Mouse (Mus musculus): ENCODE measurements around the gene Rab43. TPM values are rescaled to one million over a fixed set of nuclear protein-coding genes. Genes with fewer than 3 reads are reported as not detected.
A peak's percentile ranks its signal among the peaks of the same experiment; 100 is the strongest.

The Rab43 gene
- polyA plus RNA-seq, 1 experiment from 2014 or later = 18.6 TPM

GRCm38 (mm10) chr6:87845031-87845695 is 33.2 kb upstream of the Rab43 start:
- 0 out of 2 replicates have a peak, but pooled peaks cover 3% of the 10 kb centered on the region for H3K9me3 ChIP-seq (ENCODE audit: control insufficient read depth, low read length)
- no peak overlapping the region for H3K27ac ChIP-seq (replicated peaks; ENCODE audit: low read depth, low read length)
- H3K4me3 ChIP-seq (ENCODE audit: low read depth, low read length) = no peak overlapping the region
- H3K36me3 ChIP-seq (ENCODE audit: control insufficient read depth, insufficient read depth, low read length) = peaks cover 60% of the 10 kb centered on the region
- DNase-seq (ENCODE audit: low spot score) (no peak), ATAC-seq (ENCODE audit: low read depth) (no peak)
- no peak overlapping the region for H3K4me2 ChIP-seq (ENCODE audit: low read depth, low read length)
- H3K27me3 ChIP-seq (replicated peaks; ENCODE audit: control insufficient read depth, insufficient read depth, low read length) = no peaks in the 10 kb centered on the region
- peaks cover 21% of the 10 kb centered on the region for H3K4me1 ChIP-seq (ENCODE audit: control insufficient read depth, insufficient read depth, low read length)
- 88% methylated on average over 13 of the region's 13 CpGs for WGBS
- no peak overlapping the region for H3K9ac ChIP-seq (ENCODE audit: low read depth, low read length)

- no peak overlapping the region for H3K27ac ChIP-seq (replicated peaks; ENCODE audit: low read depth, low read length)
- no peaks in the 10 kb centered on the region for H3K27me3 ChIP-seq (replicated peaks; ENCODE audit: control insufficient read depth, insufficient read depth, low read length)
- H3K4me1 ChIP-seq (ENCODE audit: control insufficient read depth, insufficient read depth, low read length) = peaks cover 9% of the 10 kb centered on the region
- peak; percentile 33 for DNase-seq (ENCODE audit: low spot score)
- H3K9ac ChIP-seq (ENCODE audit: low read depth, low read length) = no peak overlapping the region
- H3K9me3 ChIP-seq (ENCODE audit: control insufficient read depth, low read length) = 0 out of 2 replicates have a peak, but pooled peaks cover 3% of the 10 kb centered on the region
- ATAC-seq (ENCODE audit: low read depth) = no peak
- no peak overlapping the region for H3K4me3 ChIP-seq (ENCODE audit: low read depth, low read length)
- H3K36me3 ChIP-seq (ENCODE audit: control insufficient read depth, insufficient read depth, low read length) = peaks cover 45% of the 10 kb centered on the region
- H3K4me2 ChIP-seq (ENCODE audit: low read depth, low read length) = no peak overlapping the region
- 12% methylated on average over 1 of the region's 1 CpGs for WGBS
Observed at GRCm38 (mm10) chr6:87842254-87842653, 30.3 kb upstream of the Rab43 start.

GRCm38 (mm10) chr6:87841635-87842034 is 29.7 kb upstream of the Rab43 start:
- 76% methylated on average over 8 of the region's 8 CpGs for WGBS
- Histone ChIP-seq H3K27ac (replicated peaks; ENCODE audit: low read depth, low read length) (no peak overlapping the region), H3K9ac (ENCODE audit: low read depth, low read length) (no peak overlapping the region), H3K27me3 (replicated peaks; ENCODE audit: control insufficient read depth, insufficient read depth, low read length) (no peaks in the 10 kb centered on the region), H3K36me3 (ENCODE audit: control insufficient read depth, insufficient read depth, low read length) (peaks cover 45% of the 10 kb centered on the region), H3K9me3 (ENCODE audit: control insufficient read depth, low read length) (0 out of 2 replicates have a peak, but pooled peaks cover 3% of the 10 kb centered on the region), H3K4me2 (ENCODE audit: low read depth, low read length) (no peak overlapping the region), H3K4me1 (ENCODE audit: control insufficient read depth, insufficient read depth, low read length) (peaks cover 3% of the 10 kb centered on the region; the same call in 1 of the 2 replicates), H3K4me3 (ENCODE audit: low read depth, low read length) (no peak overlapping the region)
- ATAC-seq (ENCODE audit: low read depth) (no peak), DNase-seq (ENCODE audit: low spot score) (no peak)

GRCm38 (mm10) chr6:87839797-87840341 is 27.9 kb upstream of the Rab43 start:
- Histone ChIP-seq H3K4me2 (ENCODE audit: low read depth, low read length) (no peak overlapping the region), H3K4me3 (ENCODE audit: low read depth, low read length) (no peak overlapping the region), H3K4me1 (ENCODE audit: control insufficient read depth, insufficient read depth, low read length) (peaks cover 3% of the 10 kb centered on the region; the same call in 1 of the 2 replicates), H3K27me3 (replicated peaks; ENCODE audit: control insufficient read depth, insufficient read depth, low read length) (no peaks in the 10 kb centered on the region), H3K36me3 (ENCODE audit: control insufficient read depth, insufficient read depth, low read length) (peaks cover 35% of the 10 kb centered on the region), H3K9ac (ENCODE audit: low read depth, low read length) (no peak overlapping the region), H3K9me3 (ENCODE audit: control insufficient read depth, low read length) (0 out of 2 replicates have a peak, but pooled peaks cover 3% of the 10 kb centered on the region), H3K27ac (replicated peaks; ENCODE audit: low read depth, low read length) (peak overlapping the region; percentile 97; the same call in 1 of the 2 replicates)
- ATAC-seq (ENCODE audit: low read depth) (no peak), DNase-seq (ENCODE audit: low spot score) (no peak)
- 61% methylated on average over 11 of the region's 11 CpGs for WGBS

GRCm38 (mm10) chr6:87838551-87839197 is 26.7 kb upstream of the Rab43 start, which contains the start of gene Isy1:
Gene Isy1, minus strand, starts transcription at chr6:87838798.
- Histone ChIP-seq H3K27ac (replicated peaks; ENCODE audit: low read depth, low read length) (peak within 1 kb of the TSS; percentile 97), H3K36me3 (ENCODE audit: control insufficient read depth, insufficient read depth, low read length) (peaks cover 33% of the 10 kb centered on the region), H3K9ac (ENCODE audit: low read depth, low read length) (peak within 1 kb of the TSS; percentile 89), H3K4me3 (ENCODE audit: low read depth, low read length) (peak within 1 kb of the TSS; percentile 76), H3K9me3 (ENCODE audit: control insufficient read depth, low read length) (0 out of 2 replicates have a peak, but pooled peaks cover 3% of the 10 kb centered on the region), H3K4me2 (ENCODE audit: low read depth, low read length) (peak within 1 kb of the TSS; percentile 90), H3K27me3 (replicated peaks; ENCODE audit: control insufficient read depth, insufficient read depth, low read length) (no peaks in the 10 kb centered on the region), H3K4me1 (ENCODE audit: control insufficient read depth, insufficient read depth, low read length) (peaks cover 3% of the 10 kb centered on the region; the same call in 1 of the 2 replicates)
- under 1% methylated on average over 45 of the region's 46 CpGs for WGBS
- peak; percentile 98 for ATAC-seq (ENCODE audit: low read depth)
- peak; percentile 99 for DNase-seq (ENCODE audit: low spot score)

GRCm38 (mm10) chr6:87835695-87836094 is 23.7 kb upstream of the Rab43 start, which contains the start of gene Gm45140:
Gene Gm45140, minus strand, starts transcription at chr6:87835795.
- ATAC-seq (ENCODE audit: low read depth) = no peak
- Histone ChIP-seq H3K4me1 (ENCODE audit: control insufficient read depth, insufficient read depth, low read length) (peaks cover 3% of the 10 kb centered on the region; the same call in 1 of the 2 replicates), H3K36me3 (ENCODE audit: control insufficient read depth, insufficient read depth, low read length) (peaks cover 36% of the 10 kb centered on the region), H3K9ac (ENCODE audit: low read depth, low read length) (no peak within 1 kb of the TSS), H3K4me2 (ENCODE audit: low read depth, low read length) (no peak within 1 kb of the TSS), H3K9me3 (ENCODE audit: control insufficient read depth, low read length) (no peaks in the 10 kb centered on the region), H3K27me3 (replicated peaks; ENCODE audit: control insufficient read depth, insufficient read depth, low read length) (no peaks in the 10 kb centered on the region), H3K4me3 (ENCODE audit: low read depth, low read length) (no peak within 1 kb of the TSS), H3K27ac (replicated peaks; ENCODE audit: low read depth, low read length) (no peak within 1 kb of the TSS)
- DNase-seq (ENCODE audit: low spot score) = no peak
- 89% methylated on average over 7 of the region's 7 CpGs for WGBS

GRCm38 (mm10) chr6:87820366-87820765 is 8.4 kb upstream of the Rab43 start:
- 95% methylated on average over 2 of the region's 2 CpGs for WGBS
- H3K4me1 ChIP-seq (ENCODE audit: control insufficient read depth, insufficient read depth, low read length) = no peaks in the 10 kb centered on the region
- no peak overlapping the region for H3K9ac ChIP-seq (ENCODE audit: low read depth, low read length)
- ATAC-seq (ENCODE audit: low read depth) (no peak), DNase-seq (ENCODE audit: low spot score) (no peak)
- H3K27me3 ChIP-seq (replicated peaks; ENCODE audit: control insufficient read depth, insufficient read depth, low read length) = no peaks in the 10 kb centered on the region
- no peak overlapping the region for H3K4me2 ChIP-seq (ENCODE audit: low read depth, low read length)
- H3K27ac ChIP-seq (replicated peaks; ENCODE audit: low read depth, low read length) = no peak overlapping the region
- no peak overlapping the region for H3K4me3 ChIP-seq (ENCODE audit: low read depth, low read length)
- H3K9me3 ChIP-seq (ENCODE audit: control insufficient read depth, low read length) = no peaks in the 10 kb centered on the region
- H3K36me3 ChIP-seq (ENCODE audit: control insufficient read depth, insufficient read depth, low read length) = peaks cover 85% of the 10 kb centered on the region

GRCm38 (mm10) chr6:87814486-87814885 is 2.5 kb upstream of the Rab43 start:
- no peak overlapping the region for H3K9ac ChIP-seq (ENCODE audit: low read depth, low read length)
- no peaks in the 10 kb centered on the region for H3K27me3 ChIP-seq (replicated peaks; ENCODE audit: control insufficient read depth, insufficient read depth, low read length)
- DNase-seq (ENCODE audit: low spot score) = no peak
- H3K36me3 ChIP-seq (ENCODE audit: control insufficient read depth, insufficient read depth, low read length) = peaks cover 44% of the 10 kb centered on the region
- H3K4me2 ChIP-seq (ENCODE audit: low read depth, low read length) = no peak overlapping the region
- no peak overlapping the region for H3K27ac ChIP-seq (replicated peaks; ENCODE audit: low read depth, low read length)
- ATAC-seq (ENCODE audit: low read depth) = no peak
- H3K4me3 ChIP-seq (ENCODE audit: low read depth, low read length) = no peak overlapping the region
- no peaks in the 10 kb centered on the region for H3K9me3 ChIP-seq (ENCODE audit: control insufficient read depth, low read length)
- H3K4me1 ChIP-seq (ENCODE audit: control insufficient read depth, insufficient read depth, low read length) = peaks cover 15% of the 10 kb centered on the region
- WGBS = 91% methylated on average over 5 of the region's 5 CpGs
